ENCODE assay signal across 22 mouse cellular contexts in genomic region chr11:95472942-95473341, GRCm38 (mm10). TPM values are rescaled to one million over a fixed set of nuclear protein-coding genes. Genes with fewer than 3 reads are reported as not detected.
DNase-seq lines count a peak whose midpoint lies in the region; ATAC-seq and TF ChIP-seq lines count a peak whose summit lies in the region.
"Had no signal": no experiment of that assay in that cellular context is flagged by ENCODE, and none has a peak within 500 bp of the region (broad histone marks: within the 10 kb centered on the region; RNA-seq: fewer than 3 reads in every experiment).

No protein-coding gene starts in this region.

- no peaks in the 10 kb centered on the region for H3K27me3 ChIP-seq in heart, postnatal 0 days (ENCODE audit: control insufficient read depth, insufficient read depth, low read length)
- H3K27me3 ChIP-seq in heart, embryonic 10.5 days (ENCODE audit: insufficient read depth, poor library complexity, severe bottlenecking): no peaks in the 10 kb centered on the region
- H3K27me3 ChIP-seq: embryonic facial prominence, embryonic 15.5 days; heart, embryonic 15.5 days; hindbrain, embryonic 13.5 days; intestine, embryonic 15.5 days had no signal

- H3K9me3 ChIP-seq in heart, postnatal 0 days (replicated peaks; ENCODE audit: control insufficient read depth, low read length): no peaks in the 10 kb centered on the region
- H3K9me3 ChIP-seq in heart, embryonic 10.5 days: no peaks in the 10 kb centered on the region
- H3K9me3 ChIP-seq: embryonic facial prominence, embryonic 15.5 days; forebrain, embryonic 10.5 days; G1E; heart, embryonic 15.5 days; hindbrain, embryonic 13.5 days; intestine, embryonic 15.5 days had no signal

- peak; percentile 71; the same call in 1 of the 2 replicates for ATAC-seq in heart, postnatal 0 days (ENCODE audit: insufficient read depth, low read depth)
- ATAC-seq: forebrain, embryonic 14.5 days; intestine, embryonic 15.5 days had no signal

- H3K4me3 ChIP-seq in heart, postnatal 0 days (ENCODE audit: low read depth, low read length): no peak overlapping the region
- no peak overlapping the region for H3K4me3 ChIP-seq in heart, embryonic 10.5 days
- H3K4me3 ChIP-seq: embryonic facial prominence, embryonic 15.5 days; erythroblast, embryonic 14.5 days; forebrain, embryonic 10.5 days; heart, embryonic 15.5 days; hindbrain, embryonic 13.5 days; intestine, embryonic 15.5 days had no signal

- peaks cover 6% of the 10 kb centered on the region; the same call in 1 of the 2 replicates for H3K4me1 ChIP-seq in heart, postnatal 0 days (ENCODE audit: control insufficient read depth, insufficient read depth)
- no peaks in the 10 kb centered on the region for H3K4me1 ChIP-seq in heart, embryonic 10.5 days
- H3K4me1 ChIP-seq: embryonic facial prominence, embryonic 15.5 days; forebrain, embryonic 10.5 days; hindbrain, embryonic 13.5 days; intestine, embryonic 15.5 days had no signal

- 49% methylated on average over 2 of the region's 2 CpGs for WGBS in heart, postnatal 0 days
- 89% methylated on average over 2 of the region's 2 CpGs for WGBS in heart, embryonic 10.5 days

- no peak for TF ChIP-seq EP300 in heart, postnatal 0 days (IDR thresholded peaks at IDR 0.05; ENCODE audit: low read depth)

- no peak overlapping the region for H3K9ac ChIP-seq in heart, postnatal 0 days (replicated peaks; ENCODE audit: low read depth, low read length)
- H3K9ac ChIP-seq: embryonic facial prominence, embryonic 15.5 days; heart, embryonic 15.5 days; hindbrain, embryonic 13.5 days; intestine, embryonic 15.5 days had no signal

- no peak for TF ChIP-seq CTCF in heart, postnatal 0 days (IDR thresholded peaks at IDR 0.05; ENCODE audit: low read depth)

- peak; percentile 17 for DNase-seq in gastrocnemius, postnatal 25 days
- no peak for DNase-seq in gastrocnemius, postnatal 4 days (ENCODE audit: low spot score in 2 of 2)
- peak; percentile 53 for DNase-seq in heart, postnatal 0 days (ENCODE audit: low spot score)
- no peak for DNase-seq in heart, embryonic 10.5 days (ENCODE audit: low spot score)
- peak; percentile 35 for DNase-seq in brain, adult 2 months (ENCODE audit: low read depth, low spot score)
- DNase-seq in embryo, embryonic 10 days (ENCODE audit: low spot score): no peak
- DNase-seq: adrenal gland, adult 8-10 months; adrenal gland, postnatal 36 days; cerebellum, adult 11 months; cerebellum, adult 9-10 months; cerebellum, postnatal 25 days; gastrocnemius, postnatal 14 days; heart, postnatal 4 days; kidney, adult 18-20 months had no signal

- no peak overlapping the region for H3K4me2 ChIP-seq in heart, postnatal 0 days (ENCODE audit: low read depth, low read length)
- H3K4me2 ChIP-seq: embryonic facial prominence, embryonic 15.5 days; heart, embryonic 15.5 days; hindbrain, embryonic 13.5 days; intestine, embryonic 15.5 days had no signal

- peaks cover 49% of the 10 kb centered on the region for H3K36me3 ChIP-seq in heart, postnatal 0 days (replicated peaks; ENCODE audit: control insufficient read depth, insufficient read depth, low read length)
- peaks cover 50% of the 10 kb centered on the region for H3K36me3 ChIP-seq in heart, embryonic 10.5 days
- H3K36me3 ChIP-seq: intestine, embryonic 15.5 days had no signal

- peak overlapping the region; percentile 49 for H3K27ac ChIP-seq in heart, postnatal 0 days (ENCODE audit: low read depth)
- no peak overlapping the region for H3K27ac ChIP-seq in heart, embryonic 10.5 days
- H3K27ac ChIP-seq: embryonic facial prominence, embryonic 15.5 days; forebrain, embryonic 10.5 days; heart, embryonic 15.5 days; hindbrain, embryonic 13.5 days; intestine, embryonic 15.5 days had no signal

RNA-seq across cellular contexts. Expression of gene Nxph3, which starts 41.4 kb away (rescaled TPM):
- total RNA-seq in gastrocnemius, postnatal 25 days (2021): under 1 TPM; 0.16 to 0.26 TPM
- total RNA-seq in gastrocnemius, postnatal 4 days (2021): 1 to 10 TPM; 1.3 to 1.8 TPM
- total RNA-seq in heart, postnatal 0 days (2014; rRNA removed; ENCODE audit: low replicate concordance): not detected in 2 replicates
- polyA plus RNA-seq in heart, postnatal 0 days (2015; fragmentation: Nextera tagmentation; extraction: Ambion mirVana): 0.08 and 0.14 TPM in 2 replicates
- polyA plus RNA-seq in heart, embryonic 10.5 days (2016; fragmentation: Nextera tagmentation; extraction: Ambion mirVana): 0.21 and 0.77 TPM in 2 replicates
- polyA plus RNA-seq: erythroblast, embryonic 14.5 days; G1E had no signal

RNA-seq across cellular contexts. Expression of gene Spop, which starts 59.1 kb away (rescaled TPM):
- total RNA-seq in gastrocnemius, postnatal 25 days (2021): 100 to 1,000 TPM; 176 to 216 TPM
- total RNA-seq in gastrocnemius, postnatal 4 days (2021): 100 to 1,000 TPM; 191 to 194 TPM
- 34.5 and 38.0 TPM in 2 replicates for total RNA-seq in heart, postnatal 0 days (2014; rRNA removed; ENCODE audit: low replicate concordance)
- 129 and 142 TPM in 2 replicates for polyA plus RNA-seq in heart, postnatal 0 days (2015; fragmentation: Nextera tagmentation; extraction: Ambion mirVana)
- polyA plus RNA-seq in heart, embryonic 10.5 days (2016; fragmentation: Nextera tagmentation; extraction: Ambion mirVana): 103 TPM in 2 replicates

Comparison
In these comparisons a context has a peak if more than half of its experiments do, and no peak if none do; other contexts are left out.
1. DNase-seq: peak in gastrocnemius, postnatal 25 days (single experiment), heart, postnatal 0 days (single experiment) and brain, adult 2 months (single experiment); none in gastrocnemius, postnatal 4 days (0 of 2), heart, embryonic 10.5 days (single experiment) and embryo, embryonic 10 days (single experiment).